Mouse (Mus musculus): ENCODE measurements around the gene Igsf3. TPM values are rescaled to one million over a fixed set of nuclear protein-coding genes. Genes with fewer than 3 reads are reported as not detected.

Gene Igsf3
- total and polyA plus RNA-seq, 3 experiments = 0.54 to 1.0 (median 0.59) TPM

- Histone ChIP-seq H3K4me2 (ENCODE audit: insufficient read depth, low read depth, poor library complexity, severe bottlenecking) (no peak overlapping the region), H3K4me3 (replicated peaks in 1 of 3; ENCODE audit: low read depth in 2 of 3, low read length in 2 of 3, poor library complexity in 1 of 3) (no peak overlapping the region), H3K9me3 (replicated peaks; ENCODE audit: low read length) (no peaks in the 10 kb centered on the region), H3K9ac (ENCODE audit: insufficient read depth, low read depth) (no peak overlapping the region), H3K27me3 (replicated peaks) (no peaks in the 10 kb centered on the region), H3K4me1 (ENCODE audit: control insufficient read depth in 1 of 2, insufficient read depth in 2 of 2) (no peaks in the 10 kb centered on the region), H3K27ac (ENCODE audit: insufficient read depth, low read depth) (no peak overlapping the region), H3K36me3 (replicated peaks in 1 of 2; ENCODE audit: control insufficient read depth in 1 of 2, insufficient read depth in 1 of 2, low read length in 1 of 2) (no peaks in the 10 kb centered on the region), H3K79me2 (replicated peaks; ENCODE audit: control insufficient read depth, extremely low read depth, insufficient read depth, poor library complexity, severe bottlenecking) (no peaks in the 10 kb centered on the region)
- dilution Hi-C loops (cut with MboI; ENCODE audit: extremely low pct_ligation_motif_present, extremely low pct_unique_long_range_greater_than_20kb, low sequenced_read_pairs) (no loop called here), in situ Hi-C loops (cut with MboI; ENCODE audit: low pct_ligation_motif_present, low pct_unique_long_range_greater_than_20kb, low sequenced_read_pairs) (no loop called here)
- TF ChIP-seq BHLHE40 (IDR thresholded peaks at IDR 0.05; ENCODE audit: low read depth, low read length) (no peak), MYC (IDR thresholded peaks at IDR 0.05; ENCODE audit: low read depth, low read length) (no peak), MAZ (IDR thresholded peaks at IDR 0.05; ENCODE audit: low read depth, low read length) (no peak), PAX5 (IDR thresholded peaks at IDR 0.05; ENCODE audit: low read length) (no peak), E2F4 (IDR thresholded peaks at IDR 0.05; ENCODE audit: insufficient replicate concordance, low read depth, low read length) (no peak), KAT2A (IDR thresholded peaks at IDR 0.05; ENCODE audit: insufficient replicate concordance, low read length) (no peak), POLR2AphosphoS2 (IDR thresholded peaks at IDR 0.05; ENCODE audit: low read depth, low read length) (no peak), USF2 (conservative IDR thresholded peaks at IDR 0.05; ENCODE audit: low read depth, low read length) (no peak), CHD1 (IDR thresholded peaks at IDR 0.05; ENCODE audit: low read depth, low read length) (no peak), ETS1 (conservative IDR thresholded peaks at IDR 0.05; ENCODE audit: low read depth, low read length) (no peak)
- no peak for DNase-seq (ENCODE audit: extremely low read depth)
Observed at GRCm38 (mm10) chr3:101395341-101395740, 18.5 kb downstream of the Igsf3 start.

DNA sequence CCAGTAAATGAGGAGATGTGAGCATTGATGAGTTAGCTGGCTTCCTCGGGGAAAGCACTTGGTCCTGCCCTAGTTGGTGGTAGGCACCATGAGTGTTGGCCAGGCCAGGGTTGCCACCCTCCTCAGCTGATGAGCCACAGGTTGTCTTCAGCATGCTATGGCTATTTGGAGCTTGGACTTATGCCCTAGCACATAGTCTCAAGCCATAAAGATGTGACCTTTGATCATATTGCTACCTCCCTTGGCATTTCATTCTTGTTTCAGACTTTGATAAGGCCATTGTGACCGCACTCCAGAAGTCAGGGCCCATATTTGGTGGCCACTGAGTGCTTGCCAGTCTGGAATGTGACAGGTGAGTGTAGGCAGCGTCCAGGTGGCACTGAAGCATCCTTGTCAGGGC is 19.2 kb downstream of the Igsf3 start:
- no peak for DNase-seq (ENCODE audit: extremely low read depth)
- dilution Hi-C loops (cut with MboI; ENCODE audit: extremely low pct_ligation_motif_present, extremely low pct_unique_long_range_greater_than_20kb, low sequenced_read_pairs) = no loop called here
- no peak overlapping the region for H3K27ac ChIP-seq (ENCODE audit: insufficient read depth, low read depth)
- H3K4me1 ChIP-seq (ENCODE audit: control insufficient read depth in 1 of 2, insufficient read depth in 2 of 2) = no peaks in the 10 kb centered on the region
- no peak overlapping the region for H3K9ac ChIP-seq (ENCODE audit: insufficient read depth, low read depth)
- TF ChIP-seq JUN (IDR thresholded peaks at IDR 0.05; ENCODE audit: insufficient read depth, low read depth, low read length) (no peak), TCF12 (IDR thresholded peaks at IDR 0.05; ENCODE audit: low read depth, low read length) (no peak), CHD1 (IDR thresholded peaks at IDR 0.05; ENCODE audit: low read depth, low read length) (no peak), USF1 (IDR thresholded peaks at IDR 0.05; ENCODE audit: low read depth, low read length) (no peak), JUND (conservative IDR thresholded peaks at IDR 0.05; ENCODE audit: low read depth, low read length) (no peak), PAX5 (IDR thresholded peaks at IDR 0.05; ENCODE audit: low read length) (no peak), E2F4 (IDR thresholded peaks at IDR 0.05; ENCODE audit: insufficient replicate concordance, low read depth, low read length) (no peak), GABPA (IDR thresholded peaks at IDR 0.05; ENCODE audit: insufficient replicate concordance, low read depth, low read length) (no peak), ETS1 (conservative IDR thresholded peaks at IDR 0.05; ENCODE audit: low read depth, low read length) (no peak), MXI1 (IDR thresholded peaks at IDR 0.05; ENCODE audit: low read depth, low read length) (no peak), RAD21 (IDR thresholded peaks at IDR 0.05; ENCODE audit: low read depth, low read length) (no peak), RCOR1 (conservative IDR thresholded peaks at IDR 0.05; ENCODE audit: low read depth, low read length) (no peak), TBP (conservative IDR thresholded peaks at IDR 0.05; ENCODE audit: low read depth, low read length) (no peak), POLR2AphosphoS2 (IDR thresholded peaks at IDR 0.05; ENCODE audit: low read depth, low read length) (no peak), POLR2A (IDR thresholded peaks at IDR 0.05; ENCODE audit: low read depth, low read length) (no peak)
- H3K79me2 ChIP-seq (replicated peaks; ENCODE audit: control insufficient read depth, extremely low read depth, insufficient read depth, poor library complexity, severe bottlenecking) = no peaks in the 10 kb centered on the region
- H3K4me3 ChIP-seq (replicated peaks in 1 of 3; ENCODE audit: low read depth in 2 of 3, low read length in 2 of 3, poor library complexity in 1 of 3) = no peak overlapping the region
- no peaks in the 10 kb centered on the region for H3K9me3 ChIP-seq (replicated peaks; ENCODE audit: low read length)
- H3K4me2 ChIP-seq (ENCODE audit: insufficient read depth, low read depth, poor library complexity, severe bottlenecking) = no peak overlapping the region
- in situ Hi-C loops (cut with MboI; ENCODE audit: low pct_ligation_motif_present, low pct_unique_long_range_greater_than_20kb, low sequenced_read_pairs) = no loop called here
- H3K36me3 ChIP-seq (replicated peaks in 1 of 2; ENCODE audit: control insufficient read depth in 1 of 2, insufficient read depth in 1 of 2, low read length in 1 of 2) = no peaks in the 10 kb centered on the region
- H3K27me3 ChIP-seq (replicated peaks) = no peaks in the 10 kb centered on the region
